Mouse (Mus musculus) G1E-ER4 (cell line): Measurements from ENCODE around the gene Dner. TPM values are rescaled to one million over a fixed set of nuclear protein-coding genes. Genes with fewer than 3 reads are reported as not detected.

Experiments used
- GATA1 ChIP-seq: IDR thresholded peaks from one replicate; pipeline ENCODE4 v1.8.0; 2012; ENCODE audit warnings: low read length, inconsistent platforms
- polyA plus RNA-seq: library from polyadenylated mRNA; stranded (reverse); fragments of >175 nt; gene quantifications from 2 replicates; pipeline ENCODE4 v1.2.3, GENCODE M21; 2012

Gene Dner
- polyA plus RNA-seq, 1 experiment = not detected

DNA sequence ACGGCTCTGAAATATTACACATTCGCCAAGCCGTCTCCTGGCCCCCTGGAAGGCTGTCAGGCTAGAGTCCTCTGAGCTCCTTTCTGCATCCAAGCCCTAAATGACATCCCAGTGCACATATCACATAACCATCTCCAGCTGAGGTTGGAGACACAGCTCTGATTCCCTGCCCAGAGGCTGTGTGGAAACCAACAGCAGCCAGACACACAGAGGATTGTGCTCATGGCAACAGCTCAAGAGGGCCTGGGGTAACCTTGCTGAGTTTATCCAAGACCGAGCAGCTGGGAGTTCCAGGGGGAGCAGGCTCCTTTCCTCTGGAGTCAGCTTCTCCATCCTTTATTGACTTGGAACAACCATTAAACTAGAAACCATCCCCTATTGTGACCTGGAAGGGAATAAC is 177.7 kb downstream of the Dner start:
- no peak for TF ChIP-seq GATA1

- TF ChIP-seq GATA1 = no peak
Observed at GRCm38 (mm10) chr1:84513201-84513600, 182.8 kb downstream of the Dner start.

- TF ChIP-seq GATA1 = no peak
Observed at GRCm38 (mm10) chr1:84508510-84508909, 187.5 kb downstream of the Dner start.

- TF ChIP-seq GATA1 = no peak
Observed at GRCm38 (mm10) chr1:84507568-84507967, 188.5 kb downstream of the Dner start.

- no peak for TF ChIP-seq GATA1
Observed at GRCm38 (mm10) chr1:84506984-84507546, 189.0 kb downstream of the Dner start.

DNA sequence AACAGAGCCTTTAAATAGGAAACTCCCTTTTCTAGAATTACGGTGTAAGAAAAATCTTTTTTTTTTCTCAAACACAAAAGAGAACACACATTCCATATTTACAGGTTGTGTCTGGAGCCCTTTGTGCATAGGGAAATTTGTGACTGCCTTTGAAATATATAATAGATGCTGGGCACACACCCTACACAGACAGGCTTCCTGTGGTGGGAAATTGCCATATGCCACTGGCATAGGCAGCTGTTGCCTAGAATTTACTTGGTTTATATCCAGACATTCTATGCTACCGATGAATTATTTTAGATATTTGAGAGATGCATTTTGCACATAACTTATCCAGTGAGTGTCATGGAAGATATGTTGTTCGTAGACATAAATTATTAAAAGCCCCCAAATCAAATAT is 195.3 kb downstream of the Dner start:
- no peak for TF ChIP-seq GATA1

DNA sequence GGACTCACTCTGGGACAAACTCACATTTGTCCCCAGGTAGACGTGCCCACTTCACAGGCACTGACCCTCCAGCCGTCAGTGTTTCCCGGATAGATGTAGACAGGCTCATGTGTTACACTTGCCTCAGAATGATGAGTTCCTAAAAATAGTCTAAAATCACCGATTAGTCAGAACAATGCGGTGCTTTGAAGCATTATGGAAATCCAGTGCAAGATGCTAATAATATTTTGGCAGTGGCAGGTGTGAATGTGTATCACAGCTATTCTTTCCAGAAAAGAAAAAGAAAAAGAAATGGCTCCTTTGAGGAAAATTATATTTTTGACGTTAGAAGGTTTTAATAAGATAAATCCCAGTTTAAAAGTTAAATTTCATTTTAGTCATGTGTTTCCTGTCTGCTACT is 204.3 kb downstream of the Dner start:
- TF ChIP-seq GATA1 = no peak

- TF ChIP-seq GATA1 = no peak
Observed at GRCm38 (mm10) chr1:84488546-84488945, 207.5 kb downstream of the Dner start.

- no peak for TF ChIP-seq GATA1
Observed at GRCm38 (mm10) chr1:84485066-84485465, 211.0 kb downstream of the Dner start.

DNA sequence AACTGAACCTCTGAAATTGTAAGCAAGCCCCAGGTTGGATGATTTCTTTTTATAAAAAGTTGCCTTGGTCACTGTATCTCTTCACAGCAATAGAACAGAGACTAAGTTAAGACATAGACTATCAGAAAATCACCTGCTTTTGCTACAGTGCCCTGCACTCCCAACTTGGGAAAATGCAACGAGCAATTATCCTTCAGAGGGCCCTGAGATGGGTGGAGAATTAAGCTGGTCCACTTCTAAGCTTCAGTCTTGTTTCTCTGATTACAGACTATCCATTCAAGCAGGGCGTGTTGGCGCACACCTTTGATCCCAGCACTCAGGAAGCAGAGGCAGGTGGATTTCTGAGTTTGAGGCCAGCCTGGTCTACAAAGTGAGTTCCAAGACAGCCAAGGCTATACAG is 211.4 kb downstream of the Dner start:
- no peak for TF ChIP-seq GATA1

- TF ChIP-seq GATA1 = no peak
Observed at GRCm38 (mm10) chr1:84479976-84480375, 216.0 kb downstream of the Dner start.

GRCm38 (mm10) chr1:84474274-84474673 is 221.7 kb downstream of the Dner start:
- no peak for TF ChIP-seq GATA1

DNA sequence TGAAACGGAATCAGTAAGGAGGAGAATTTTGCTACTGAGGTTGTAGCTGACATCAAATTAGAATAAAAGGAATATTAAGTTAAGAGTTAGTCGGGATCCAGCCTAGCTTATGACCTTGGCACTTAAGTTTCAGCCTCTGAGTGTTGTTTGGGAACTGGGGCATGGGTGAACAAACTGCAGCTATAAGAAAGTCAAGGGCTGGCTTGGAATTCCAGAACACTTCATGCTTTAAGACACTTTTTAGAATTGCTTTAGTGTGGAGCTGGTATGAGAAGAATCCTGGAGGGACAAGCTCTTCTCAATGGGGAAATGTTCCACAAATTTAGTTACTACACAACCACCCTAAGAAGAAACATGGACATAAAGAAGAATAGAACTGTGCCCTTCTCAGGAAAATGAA is 223.8 kb downstream of the Dner start:
- no peak for TF ChIP-seq GATA1

DNA sequence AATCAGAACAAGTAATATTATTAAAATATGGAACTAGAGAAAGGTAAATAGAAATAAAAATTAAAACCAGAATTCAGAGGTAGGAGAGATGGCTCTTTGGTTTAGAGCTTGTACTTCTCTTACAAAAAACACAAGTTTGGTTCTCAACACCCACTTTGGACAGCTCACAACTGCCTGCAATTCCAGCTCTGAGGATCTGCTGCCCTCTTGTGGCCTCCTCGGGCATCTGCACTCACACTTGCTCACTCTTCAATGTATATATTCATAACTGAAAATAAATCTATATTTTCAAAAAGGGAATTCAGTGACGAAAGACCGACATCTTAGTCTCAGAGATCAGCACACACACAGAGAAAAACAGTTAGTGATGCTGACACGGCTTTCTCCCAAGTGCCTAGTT is 225.7 kb downstream of the Dner start:
- no peak for TF ChIP-seq GATA1

- TF ChIP-seq GATA1 = no peak
Observed at GRCm38 (mm10) chr1:84467664-84468063, 228.4 kb downstream of the Dner start.

DNA sequence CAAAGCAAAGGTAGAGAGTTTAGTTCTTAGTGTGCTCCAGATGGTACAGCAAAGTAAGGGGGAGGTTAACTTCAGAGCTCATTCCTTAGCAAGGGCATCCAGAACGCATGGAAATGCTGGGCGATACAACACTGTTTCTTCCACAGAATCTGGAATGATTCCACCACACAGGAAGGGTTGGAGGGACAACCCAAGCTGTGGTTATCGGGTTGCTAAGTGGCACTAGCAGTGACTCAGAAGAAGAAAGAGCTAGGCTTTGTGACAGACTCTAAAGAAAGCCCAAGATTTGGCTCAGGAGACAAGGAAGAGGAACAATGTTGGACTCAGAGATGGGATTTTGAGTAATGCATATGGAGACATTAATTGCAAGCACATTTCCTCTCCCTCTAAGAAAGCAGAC is 231.3 kb downstream of the Dner start:
- TF ChIP-seq GATA1 = no peak

DNA sequence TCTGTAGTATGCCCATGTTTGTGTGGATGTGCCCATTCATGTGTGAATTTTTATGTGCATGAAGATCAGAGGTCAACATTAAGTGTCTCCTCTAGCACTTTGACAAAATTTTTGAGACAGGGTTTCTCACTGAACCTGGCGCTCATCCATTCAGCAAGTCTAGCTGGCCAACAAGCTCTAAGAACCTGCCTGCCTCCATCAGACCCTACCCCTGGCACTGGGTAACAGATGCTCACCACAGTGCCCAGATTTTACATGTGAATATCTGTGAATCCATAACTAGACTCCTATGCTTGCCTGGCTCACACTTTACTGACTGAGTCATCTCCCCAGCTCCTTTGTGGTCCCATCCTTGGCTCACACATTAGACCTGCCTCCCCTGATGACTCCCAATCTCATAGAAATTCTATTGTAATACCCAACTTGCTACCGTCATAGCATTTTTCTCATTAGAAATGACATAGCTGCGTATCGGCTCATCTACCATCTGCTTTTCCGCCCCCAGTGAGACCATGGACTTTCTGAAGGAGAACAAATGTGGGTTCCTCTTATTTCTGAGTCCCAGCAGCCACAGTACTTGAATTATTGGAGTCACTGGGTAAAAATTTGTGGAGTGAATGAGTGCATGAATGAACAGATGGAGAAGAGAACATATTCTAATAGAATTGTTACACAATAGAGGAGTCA is 231.9 kb downstream of the Dner start:
- no peak for TF ChIP-seq GATA1
